Mouse (Mus musculus) stomach, embryonic 15.5 days (tissue): ENCODE data around the gene Ppp5c. TPM values are rescaled to one million over a fixed set of nuclear protein-coding genes. Genes with fewer than 3 reads are reported as not detected.

Source experiments
- ATAC-seq: fragments of 200-750 bp; cut with Nextera tagmentation; 2 replicates; pipeline ENCODE4 v1.8.0; 2017; ENCODE audit warnings: low read depth, moderate number of reproducible peaks, moderate TSS enrichment; ENCODE audit not compliant: insufficient read depth, low FRiP score
- H3K27ac ChIP-seq: fragments of 300-500 bp; sonication (generic); 2 replicates; pipeline ENCODE4 v1.5.1; 2015; ENCODE audit warnings: mild to moderate bottlenecking, inconsistent platforms
- H3K27me3 ChIP-seq: fragments of 300-500 bp; sonication (generic); replicated peaks from 2 replicates; pipeline ENCODE4 v1.6.1; 2015; ENCODE audit warnings: inconsistent platforms
- H3K36me3 ChIP-seq: fragments of 300-500 bp; sonication (generic); 2 replicates; pipeline ENCODE4 v1.6.1; 2015; ENCODE audit warnings: inconsistent platforms
- H3K4me1 ChIP-seq: fragments of 300-500 bp; sonication (generic); 2 replicates; pipeline ENCODE4 v1.6.1; 2015; ENCODE audit warnings: inconsistent platforms
- H3K4me2 ChIP-seq: fragments of 300-500 bp; sonication (generic); 2 replicates; pipeline ENCODE4 v1.6.1; 2015; ENCODE audit warnings: mild to moderate bottlenecking, inconsistent platforms
- H3K4me3 ChIP-seq: fragments of 300-500 bp; sonication (generic); replicated peaks from 2 replicates; pipeline ENCODE4 v1.5.1; 2015; ENCODE audit warnings: inconsistent platforms
- H3K9ac ChIP-seq: fragments of 300-500 bp; sonication (generic); 2 replicates; pipeline ENCODE4 v1.6.1; 2015; ENCODE audit warnings: inconsistent platforms
- H3K9me3 ChIP-seq: fragments of 300-500 bp; sonication (generic); 2 replicates; pipeline ENCODE4 v1.6.1; 2016; ENCODE audit warnings: inconsistent platforms
- WGBS: fragments of 180-500 bp; shearing (Covaris S2); methylation state at CpG from one replicate; pipeline ENCODE4 v1.1.7; 2015; 5-methylcytosine and 5-hydroxymethylcytosine counted together
- polyA plus RNA-seq: library from polyadenylated mRNA; unstranded; fragments of >200 nt; fragmentation: Nextera tagmentation; extraction: Ambion mirVana; gene quantifications from 2 replicates; pipeline ENCODE4 v1.2.1, GENCODE M21; 2015

Ppp5c gene
- polyA plus RNA-seq, 1 experiment from 2014 or later: 92.9 TPM

- no peak for ATAC-seq
- H3K27ac ChIP-seq: no peak overlapping the region
- no peak overlapping the region for H3K4me2 ChIP-seq
- 81% methylated on average over 4 of the region's 4 CpGs for WGBS
- H3K9me3 ChIP-seq: no peaks in the 10 kb centered on the region
- H3K4me3 ChIP-seq: no peak overlapping the region
- H3K27me3 ChIP-seq: no peaks in the 10 kb centered on the region
- H3K9ac ChIP-seq: no peak overlapping the region
- H3K36me3 ChIP-seq: peaks cover 66% of the 10 kb centered on the region
- H3K4me1 ChIP-seq: peaks cover 3% of the 10 kb centered on the region; the same call in 1 of the 2 replicates
Measured at GRCm38 (mm10) chr7:17007300-17007699, 20.4 kb downstream of the Ppp5c start.

GRCm38 (mm10) chr7:17004716-17005115 is 23.0 kb downstream of the Ppp5c start:
- WGBS: 81% methylated on average over 7 of the region's 7 CpGs
- peaks cover 53% of the 10 kb centered on the region for H3K36me3 ChIP-seq

GRCm38 (mm10) chr7:17003230-17003960 is 24.3 kb downstream of the Ppp5c start:
- Histone ChIP-seq H3K36me3 (peaks cover 51% of the 10 kb centered on the region), H3K27me3 (no peaks in the 10 kb centered on the region), H3K4me3 (no peak overlapping the region), H3K4me1 (peaks cover 3% of the 10 kb centered on the region; the same call in 1 of the 2 replicates), H3K9me3 (no peaks in the 10 kb centered on the region), H3K27ac (peak overlapping the region; percentile 32; the same call in 1 of the 2 replicates), H3K9ac (no peak overlapping the region), H3K4me2 (no peak overlapping the region)
- no peak for ATAC-seq
- 71% methylated on average over 7 of the region's 7 CpGs for WGBS

More at GRCm38 (mm10) chr7:17004716-17005115, 23.0 kb downstream of the Ppp5c start:
- Histone ChIP-seq H3K9ac (no peak overlapping the region), H3K27ac (no peak overlapping the region), H3K4me1 (peaks cover 3% of the 10 kb centered on the region; the same call in 1 of the 2 replicates), H3K27me3 (no peaks in the 10 kb centered on the region), H3K4me3 (no peak overlapping the region), H3K9me3 (no peaks in the 10 kb centered on the region), H3K4me2 (no peak overlapping the region)
- ATAC-seq: no peak

GRCm38 (mm10) chr7:17002375-17003195 is 25.1 kb downstream of the Ppp5c start:
- ATAC-seq: peak; percentile 71; the same call in 1 of the 2 replicates
- Histone ChIP-seq H3K4me1 (peaks cover 4% of the 10 kb centered on the region; the same call in 1 of the 2 replicates), H3K36me3 (peaks cover 47% of the 10 kb centered on the region), H3K9me3 (no peaks in the 10 kb centered on the region), H3K27me3 (no peaks in the 10 kb centered on the region), H3K4me3 (no peak overlapping the region), H3K4me2 (no peak overlapping the region), H3K27ac (peak overlapping the region; percentile 32; the same call in 1 of the 2 replicates), H3K9ac (no peak overlapping the region)
- WGBS: 15% methylated on average over 7 of the region's 7 CpGs

GRCm38 (mm10) chr7:16999650-17000049 is 28.1 kb downstream of the Ppp5c start:
- Histone ChIP-seq H3K27me3 (no peaks in the 10 kb centered on the region), H3K36me3 (peaks cover 23% of the 10 kb centered on the region), H3K4me3 (no peak overlapping the region), H3K4me1 (peaks cover 29% of the 10 kb centered on the region), H3K27ac (no peak overlapping the region; the same call in 1 of the 2 replicates), H3K4me2 (no peak overlapping the region), H3K9me3 (no peaks in the 10 kb centered on the region), H3K9ac (no peak overlapping the region)
- no peak for ATAC-seq
- WGBS: 32% methylated on average over 4 of the region's 4 CpGs

GRCm38 (mm10) chr7:16999233-16999632 is 28.5 kb downstream of the Ppp5c start:
- H3K4me3 ChIP-seq: no peak overlapping the region
- no peak overlapping the region for H3K9ac ChIP-seq
- peaks cover 19% of the 10 kb centered on the region for H3K36me3 ChIP-seq
- 61% methylated on average over 4 of the region's 4 CpGs for WGBS
- no peaks in the 10 kb centered on the region for H3K9me3 ChIP-seq
- H3K4me1 ChIP-seq: peaks cover 29% of the 10 kb centered on the region
- H3K27me3 ChIP-seq: no peaks in the 10 kb centered on the region
- no peak overlapping the region for H3K4me2 ChIP-seq
- no peak for ATAC-seq
- H3K27ac ChIP-seq: no peak overlapping the region; the same call in 1 of the 2 replicates

GRCm38 (mm10) chr7:16995345-16995744 is 32.4 kb downstream of the Ppp5c start:
- 71% methylated on average over 4 of the region's 4 CpGs for WGBS
- H3K27ac ChIP-seq: no peak overlapping the region; the same call in 1 of the 2 replicates
- H3K4me3 ChIP-seq: peak overlapping the region; percentile 46

GRCm38 (mm10) chr7:16994400-16994799 is 33.3 kb downstream of the Ppp5c start:
- Histone ChIP-seq H3K27ac (peak overlapping the region; percentile 88), H3K9ac (peak overlapping the region; percentile 48), H3K4me1 (peaks cover 46% of the 10 kb centered on the region), H3K4me3 (peak overlapping the region; percentile 46), H3K4me2 (peak overlapping the region; percentile 72), H3K9me3 (no peaks in the 10 kb centered on the region), H3K27me3 (no peaks in the 10 kb centered on the region), H3K36me3 (peaks cover 7% of the 10 kb centered on the region)
- ATAC-seq: no peak
- 2% methylated on average over 20 of the region's 20 CpGs for WGBS

More at GRCm38 (mm10) chr7:16995345-16995744, 32.4 kb downstream of the Ppp5c start:
- H3K36me3 ChIP-seq: peaks cover 15% of the 10 kb centered on the region
- no peaks in the 10 kb centered on the region for H3K9me3 ChIP-seq
- H3K27me3 ChIP-seq: no peaks in the 10 kb centered on the region
- ATAC-seq: no peak
- peak overlapping the region; percentile 72 for H3K4me2 ChIP-seq
- H3K9ac ChIP-seq: peak overlapping the region; percentile 48; the same call in 1 of the 2 replicates
- H3K4me1 ChIP-seq: peaks cover 42% of the 10 kb centered on the region

- WGBS: under 1% methylated on average over 27 of the region's 27 CpGs
- peak overlapping the region; percentile 72 for H3K4me2 ChIP-seq
- no peaks in the 10 kb centered on the region for H3K9me3 ChIP-seq
Measured at GRCm38 (mm10) chr7:16993651-16994399, 33.9 kb downstream of the Ppp5c start.

GRCm38 (mm10) chr7:16992451-16992807 is 35.3 kb downstream of the Ppp5c start, which contains the start of gene Ccdc8:
TSS of gene Ccdc8 (plus strand) at chr7:16992708.
- ATAC-seq: no peak
- Histone ChIP-seq H3K4me1 (peaks cover 50% of the 10 kb centered on the region), H3K27ac (peak within 1 kb of the TSS; percentile 93), H3K4me3 (peak within 1 kb of the TSS; percentile 46), H3K9ac (no peak within 1 kb of the TSS), H3K9me3 (no peaks in the 10 kb centered on the region), H3K36me3 (peaks cover 3% of the 10 kb centered on the region), H3K4me2 (peak within 1 kb of the TSS; percentile 72), H3K27me3 (no peaks in the 10 kb centered on the region)
- WGBS: 89% methylated on average over 5 of the region's 5 CpGs

More at GRCm38 (mm10) chr7:16993651-16994399, 33.9 kb downstream of the Ppp5c start:
- peak overlapping the region; percentile 48 for H3K9ac ChIP-seq
- ATAC-seq: peak; percentile 93
- peaks cover 46% of the 10 kb centered on the region for H3K4me1 ChIP-seq
- H3K27me3 ChIP-seq: no peaks in the 10 kb centered on the region
- H3K36me3 ChIP-seq: peaks cover 5% of the 10 kb centered on the region
- peak overlapping the region; percentile 88 for H3K27ac ChIP-seq
- H3K4me3 ChIP-seq: peak overlapping the region; percentile 46
